Mouse (Mus musculus) spleen, postnatal 14 days (tissue): Measurements from ENCODE around the gene Med19.
"Not testable (repeated sequence)": the region's sequence is repeated elsewhere in the genome, so short reads cannot be mapped to it uniquely, and the experiment has no call there.

Experiments
- DNase-seq, 2 experiments: peaks; one replicate each; pipeline ENCODE4 v3.0.0; 2021 to 2022; ENCODE audit warnings: low spot score in 2 of 2

Med19 gene

DNA sequence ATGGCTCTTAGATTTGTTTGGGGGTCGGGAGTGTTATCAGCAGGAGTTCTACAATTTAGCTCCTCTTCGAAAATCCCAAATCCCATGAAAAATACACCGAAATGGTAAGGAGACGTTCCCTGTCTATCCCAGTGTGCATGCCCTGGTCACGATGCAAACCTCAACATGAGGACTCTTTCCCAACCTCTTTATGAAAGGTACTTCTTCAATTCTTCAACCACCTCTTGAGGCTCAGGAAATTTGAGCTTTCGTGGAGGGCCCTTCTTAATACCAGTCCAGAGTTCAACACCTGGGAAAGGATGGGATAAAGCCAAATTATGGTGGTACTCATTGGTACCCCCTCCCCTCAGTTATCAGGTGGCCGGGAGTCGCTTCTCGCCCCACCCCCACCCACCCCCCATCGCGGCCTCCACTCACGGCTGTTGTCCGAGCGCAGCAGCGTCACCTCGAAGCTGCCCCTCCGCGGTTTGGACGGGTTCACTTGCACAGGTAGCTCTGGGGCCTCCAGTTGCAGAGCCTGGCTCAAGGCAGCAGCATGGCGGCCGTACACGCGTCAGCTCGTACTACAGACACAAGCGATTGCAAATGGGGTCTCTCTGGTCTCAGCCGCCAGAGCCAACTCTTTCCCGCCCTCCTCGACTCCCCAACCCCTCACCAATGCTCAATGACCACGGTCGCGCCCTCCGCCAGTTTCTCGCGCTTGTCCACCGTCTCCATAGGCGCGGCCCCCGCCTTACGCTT lies 8.2 kb upstream of the Med19 start:
- no peak for DNase-seq

DNA sequence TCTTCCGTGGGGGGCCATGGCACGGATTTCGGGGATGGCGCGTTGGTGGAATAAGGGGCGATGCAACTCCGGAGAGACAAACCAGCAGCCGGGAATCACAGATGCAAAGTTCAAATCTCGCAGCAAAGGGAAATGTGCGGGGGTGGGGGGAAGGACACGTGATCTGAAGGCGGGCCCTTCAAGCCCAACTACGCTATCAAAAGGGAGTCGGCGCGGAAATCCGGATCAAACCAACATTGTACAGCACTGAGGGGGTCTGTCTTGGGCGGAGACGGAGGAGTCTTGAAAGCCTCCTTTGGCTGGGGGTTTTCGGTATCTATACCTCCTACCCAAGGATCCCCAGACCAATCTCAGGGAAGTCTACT lies 7.7 kb upstream of the Med19 start, which contains the start of gene Selenoh:
Gene Selenoh (minus strand): TSS at position 202 of the 365 bp plus-strand sequence.
- DNase-seq: peak; percentile 65 to 78

DNA sequence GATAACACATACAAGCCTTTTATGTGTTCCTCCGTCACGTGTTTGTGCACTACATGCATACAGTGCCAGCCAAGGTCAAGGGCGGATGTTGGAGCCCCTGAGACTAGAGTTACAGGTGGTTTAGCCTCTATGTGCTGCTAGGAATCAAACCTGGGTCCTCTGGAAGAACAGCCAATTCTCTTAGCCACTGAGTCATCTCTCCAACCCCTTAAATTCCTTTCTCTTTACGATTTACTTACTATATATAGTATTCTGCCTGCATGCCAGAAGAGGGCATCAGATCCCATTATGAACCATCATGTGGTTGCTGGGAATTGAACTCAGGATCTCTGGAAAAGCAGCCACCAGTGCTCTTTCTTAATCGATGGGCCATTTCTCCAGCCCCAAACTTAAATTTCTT lies 6.7 kb upstream of the Med19 start:
- DNase-seq: not testable (repeated sequence)

DNA sequence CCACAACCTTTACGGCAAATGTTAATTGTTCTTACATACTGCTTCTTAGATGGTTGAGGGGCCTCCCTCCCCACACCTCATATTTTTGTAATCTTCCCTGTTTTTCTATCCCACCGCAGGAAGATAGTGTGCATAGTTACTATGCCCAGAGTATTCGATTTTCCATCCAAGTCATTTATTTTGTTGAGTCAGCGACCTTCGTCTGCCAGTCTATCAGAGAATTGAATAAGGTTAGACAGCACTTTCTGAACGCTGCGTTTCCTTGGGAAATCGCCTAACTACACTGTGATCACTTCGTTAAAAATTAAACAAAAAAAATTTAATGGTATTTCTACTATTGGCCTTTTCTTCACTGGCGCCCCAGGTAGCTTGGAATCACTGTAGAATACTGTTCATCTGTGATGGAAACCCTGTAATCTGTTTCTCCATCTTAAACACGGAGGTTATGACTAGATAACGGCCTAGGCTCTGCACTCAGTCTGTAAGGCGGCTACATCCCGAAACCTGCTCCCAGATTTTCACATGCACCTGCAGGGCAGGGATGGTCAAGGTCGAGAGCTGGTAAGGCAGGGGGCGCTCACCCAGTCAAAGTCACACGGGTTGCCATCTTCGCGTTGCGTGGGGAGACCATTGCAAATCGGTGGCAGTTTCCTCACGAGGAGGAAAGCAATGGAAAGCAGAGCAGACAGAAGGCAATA lies 783 bp upstream of the Med19 start:
- peak in 1 of 2 experiments; percentile 32 for DNase-seq

DNA sequence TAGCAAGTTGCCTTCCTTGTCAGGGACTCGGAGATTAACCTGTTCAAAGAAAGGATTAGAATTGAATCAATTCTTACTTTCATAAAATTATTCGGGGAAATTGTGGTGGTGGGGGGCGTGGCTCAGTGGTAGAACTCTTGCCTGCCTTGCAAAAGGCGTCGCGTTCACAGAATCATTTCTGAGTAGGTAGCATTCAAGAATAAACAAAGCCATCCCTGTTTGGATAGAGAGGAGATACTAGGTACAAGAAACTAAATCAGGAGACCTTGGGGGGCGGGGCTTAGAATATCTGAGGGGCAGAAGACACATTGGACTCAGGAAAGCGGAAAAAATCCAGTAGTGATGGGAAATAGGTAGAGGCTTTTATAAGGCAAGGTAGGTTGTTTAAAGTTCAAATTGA lies 814 bp downstream of the Med19 start, which contains the start of gene Tmx2:
Gene Tmx2 (minus strand): TSS at position 125 of the 400 bp plus-strand sequence.
- DNase-seq: no peak

DNA sequence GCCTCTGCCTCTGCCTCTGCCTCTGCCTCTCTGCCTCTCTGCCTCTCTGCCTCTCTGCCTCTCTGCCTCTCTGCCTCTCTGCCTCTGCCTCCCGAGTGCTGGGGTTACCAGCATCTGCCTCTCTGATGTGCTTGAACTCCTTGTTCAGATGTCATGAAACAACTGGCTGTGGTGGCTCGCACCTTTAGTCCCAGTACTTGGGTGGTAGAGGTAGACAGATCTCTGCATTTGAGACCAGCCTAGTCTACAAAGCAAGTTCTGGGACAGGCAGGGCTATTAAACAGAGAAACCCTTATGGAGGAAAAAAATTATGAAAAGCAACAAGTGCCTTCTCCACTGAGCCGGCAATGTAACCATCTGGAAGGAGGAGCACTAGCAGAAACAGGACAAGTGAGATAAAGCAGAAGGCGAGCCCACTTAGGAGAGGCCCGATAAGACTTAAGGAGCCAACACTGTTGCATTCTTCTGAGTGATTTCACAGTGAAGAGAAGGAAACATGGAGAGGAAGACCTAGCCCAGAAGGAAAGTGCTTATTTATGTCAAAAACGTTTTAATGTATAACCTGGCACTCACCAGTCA lies 4.5 kb downstream of the Med19 start:
- no peak for DNase-seq

DNA sequence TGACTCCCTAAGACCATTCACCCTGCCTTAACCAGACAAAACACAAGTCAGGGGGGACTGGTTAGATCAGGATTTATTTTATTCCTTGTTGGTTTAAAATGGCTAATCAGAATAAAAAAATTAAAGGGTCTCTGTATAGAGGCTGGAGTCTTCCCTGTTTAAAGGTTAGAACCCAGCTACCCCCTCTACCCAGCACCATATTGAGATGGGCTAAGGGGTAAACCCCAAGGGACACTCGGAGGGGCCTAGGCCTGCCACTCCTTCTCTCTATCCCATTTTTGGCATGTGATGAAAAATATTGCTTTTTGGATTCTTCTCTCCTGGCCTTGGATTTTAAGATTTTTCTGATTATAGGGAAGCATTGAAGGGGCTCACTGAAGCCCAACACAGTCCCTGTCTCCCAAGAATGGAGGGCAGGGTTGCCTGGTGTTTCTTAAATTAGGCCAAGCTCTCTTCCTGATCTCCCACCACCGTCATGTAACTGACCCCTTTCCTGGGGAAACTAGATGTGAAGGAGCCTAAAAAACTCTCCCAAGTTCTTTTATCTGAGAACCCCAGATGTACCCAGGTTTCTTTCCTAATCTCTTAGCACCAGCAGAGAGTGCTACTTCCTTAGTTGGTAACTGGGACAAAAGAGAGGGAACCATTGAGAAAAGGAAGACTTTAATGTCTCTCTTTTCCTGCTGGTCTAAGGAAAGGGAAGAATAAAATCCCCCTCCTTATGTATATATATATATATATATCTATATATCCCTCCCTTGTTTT lies 10.1 kb downstream of the Med19 start:
- no peak for DNase-seq

DNA sequence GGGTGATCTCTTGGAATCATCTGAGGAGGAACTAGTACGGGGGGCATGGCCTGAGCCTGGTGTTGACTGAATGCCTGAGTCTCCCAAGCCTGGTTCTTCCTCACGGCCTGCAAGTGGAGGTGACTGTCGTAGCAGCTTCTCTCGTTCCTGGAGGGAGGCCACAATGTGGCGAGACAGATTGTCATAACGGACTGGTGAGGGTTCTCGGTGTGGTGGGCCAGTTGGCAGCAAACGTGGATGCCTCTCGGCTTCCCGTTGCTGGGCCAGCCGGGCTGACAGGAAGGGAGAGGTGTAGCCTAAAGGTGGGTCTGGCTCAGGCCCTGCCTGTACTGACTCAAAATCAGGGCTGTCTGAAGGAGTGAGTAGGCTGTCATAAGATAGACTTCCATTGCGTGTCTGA lies 11.8 kb downstream of the Med19 start:
- DNase-seq: no peak

DNA sequence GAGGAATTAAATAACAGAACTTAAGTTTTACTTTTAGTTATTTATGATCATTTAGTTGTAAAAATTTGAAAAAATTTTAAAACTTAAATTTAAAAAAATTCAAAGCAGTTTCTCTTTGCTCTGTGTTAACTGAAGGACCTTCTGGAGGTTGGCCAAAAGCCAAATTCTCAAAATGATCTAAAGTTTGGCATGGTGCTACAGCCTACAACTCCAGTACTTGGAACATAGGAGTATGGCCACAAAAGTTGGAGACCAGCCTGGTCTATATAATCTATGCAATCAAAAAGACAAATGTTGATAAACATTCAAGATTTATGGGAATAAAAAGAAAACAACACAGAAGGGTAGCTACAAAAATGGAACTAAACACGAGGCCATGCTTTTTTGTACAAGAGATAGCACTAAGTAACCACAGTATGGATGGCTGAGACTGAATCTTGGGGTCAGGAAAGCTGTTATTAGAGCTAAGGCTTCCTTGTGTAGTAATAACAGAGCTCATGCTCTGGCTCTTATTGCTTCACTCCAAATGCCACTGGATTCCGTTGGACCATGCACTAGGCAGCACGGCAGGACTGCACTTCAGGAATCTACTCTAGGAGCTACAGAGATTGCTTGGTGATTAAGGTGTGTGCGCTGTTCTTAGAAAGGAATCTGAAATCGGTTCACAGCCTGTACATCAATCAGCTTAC lies 16.9 kb downstream of the Med19 start:
- no peak for DNase-seq

DNA sequence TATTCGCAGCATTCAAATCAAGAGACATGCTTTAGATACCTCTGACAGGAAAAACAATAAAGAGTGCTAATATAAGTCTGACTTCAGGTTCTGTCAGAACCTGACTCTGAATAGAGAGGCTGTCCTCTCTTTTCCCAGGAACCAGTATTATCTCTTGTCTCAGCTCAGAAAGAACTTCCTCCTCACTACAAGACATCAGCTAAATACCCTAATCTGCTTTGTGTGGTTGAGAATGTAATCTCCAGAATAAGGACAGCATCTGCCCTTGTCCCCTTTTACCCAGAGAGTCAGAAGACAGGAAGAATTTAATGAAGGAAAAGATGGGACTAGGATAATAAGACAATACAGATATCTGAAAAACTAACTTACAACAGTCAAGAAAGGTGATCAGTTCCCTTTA lies 25.3 kb downstream of the Med19 start:
- DNase-seq: no peak

DNA sequence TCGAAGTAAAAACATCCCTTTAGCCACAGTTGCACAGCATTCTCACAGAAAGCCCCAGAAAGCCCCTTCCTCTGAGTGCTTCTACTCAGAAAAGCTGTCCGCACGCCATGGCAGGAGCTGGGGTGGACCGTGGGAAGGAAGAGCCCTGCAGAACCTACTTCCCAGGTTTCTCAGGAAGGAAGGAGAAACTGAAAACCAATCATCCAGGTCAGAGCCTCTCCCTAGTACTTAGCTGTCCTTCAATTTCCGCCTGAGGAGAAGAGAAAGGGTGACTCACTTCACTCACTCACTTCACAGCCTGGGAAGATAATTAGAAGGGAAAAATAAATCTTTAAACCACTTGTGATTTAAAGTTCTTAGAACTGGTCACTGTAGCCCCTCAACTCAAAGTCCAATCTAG lies 26.1 kb downstream of the Med19 start:
- no peak for DNase-seq

DNA sequence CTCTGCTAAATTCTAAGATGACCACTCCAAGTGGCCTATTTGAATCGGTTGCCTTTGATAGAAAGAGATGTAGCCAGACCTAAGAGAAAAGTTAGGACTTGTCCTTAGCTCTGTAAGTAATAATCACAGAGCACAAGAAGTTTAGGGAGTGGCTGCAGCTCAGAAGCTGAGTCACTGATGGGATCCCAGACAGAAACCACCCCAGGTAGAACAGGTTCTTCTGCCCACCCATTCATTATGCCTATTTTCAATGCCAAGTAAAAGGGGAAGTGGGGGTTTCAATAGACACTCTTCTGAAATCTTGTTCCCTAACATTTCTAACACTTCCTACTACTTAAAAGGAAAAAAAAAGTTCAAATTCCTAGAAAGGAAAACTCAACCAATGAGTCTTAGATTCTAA lies 27.1 kb downstream of the Med19 start:
- no peak for DNase-seq

DNA sequence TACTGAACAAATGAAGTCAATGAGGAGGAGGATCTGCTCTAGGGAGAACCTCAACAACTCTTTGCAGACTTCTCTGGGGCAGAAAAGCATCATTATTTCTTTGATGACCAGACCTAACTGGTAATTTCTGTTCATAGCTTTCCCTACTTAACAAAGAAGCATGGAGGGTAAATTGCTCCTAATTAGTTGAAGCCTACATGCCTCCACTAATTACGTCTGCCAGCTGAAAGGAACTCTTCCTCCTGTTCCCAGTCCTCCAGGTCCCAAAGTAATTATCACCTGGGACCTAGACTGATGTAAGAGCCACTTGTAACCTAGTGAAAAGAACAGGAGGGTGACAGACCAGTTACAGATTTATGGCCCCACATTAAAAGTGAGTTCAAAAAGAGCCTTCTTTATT lies 29.3 kb downstream of the Med19 start:
- no peak for DNase-seq

DNA sequence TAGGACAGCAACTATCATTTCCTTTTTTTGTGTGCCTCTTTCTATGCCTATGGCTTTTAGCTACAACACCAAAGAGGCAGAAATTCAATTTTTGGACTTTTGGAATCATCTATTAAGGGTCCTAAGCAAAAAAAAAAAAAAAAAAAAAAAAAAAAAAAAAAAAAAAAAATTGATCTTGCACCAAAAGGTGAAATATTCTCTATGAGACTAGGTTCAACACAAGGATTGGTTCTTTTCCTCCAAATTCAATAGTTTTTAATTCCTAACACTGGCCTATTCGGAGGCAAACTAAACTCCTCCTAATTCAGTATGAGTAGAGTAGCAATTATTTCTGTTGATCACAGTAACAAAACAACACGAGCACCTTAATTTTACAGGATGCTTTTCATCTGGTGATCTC lies 33.7 kb downstream of the Med19 start:
- DNase-seq: no peak

DNA sequence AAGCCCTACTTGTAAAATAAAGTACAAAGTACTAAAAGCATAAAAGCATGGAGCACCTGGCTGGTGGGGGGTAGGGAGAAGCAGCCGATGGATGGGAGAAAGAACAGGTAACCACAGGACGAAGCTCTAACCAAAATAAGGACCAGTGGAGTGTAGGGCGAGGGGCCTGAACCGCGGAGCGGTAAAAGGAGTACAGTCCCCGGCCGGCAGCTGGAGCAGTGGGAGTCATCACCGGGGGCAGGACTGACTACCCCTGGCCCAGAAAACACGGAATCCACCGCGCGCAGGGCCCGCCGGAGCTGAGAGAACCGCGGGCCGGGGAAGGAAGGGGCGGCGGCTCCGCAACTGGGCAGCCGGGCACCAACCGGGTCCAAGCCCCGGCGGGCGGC lies 36.2 kb downstream of the Med19 start:
- peak in 1 of 2 experiments; percentile 49 for DNase-seq

DNA sequence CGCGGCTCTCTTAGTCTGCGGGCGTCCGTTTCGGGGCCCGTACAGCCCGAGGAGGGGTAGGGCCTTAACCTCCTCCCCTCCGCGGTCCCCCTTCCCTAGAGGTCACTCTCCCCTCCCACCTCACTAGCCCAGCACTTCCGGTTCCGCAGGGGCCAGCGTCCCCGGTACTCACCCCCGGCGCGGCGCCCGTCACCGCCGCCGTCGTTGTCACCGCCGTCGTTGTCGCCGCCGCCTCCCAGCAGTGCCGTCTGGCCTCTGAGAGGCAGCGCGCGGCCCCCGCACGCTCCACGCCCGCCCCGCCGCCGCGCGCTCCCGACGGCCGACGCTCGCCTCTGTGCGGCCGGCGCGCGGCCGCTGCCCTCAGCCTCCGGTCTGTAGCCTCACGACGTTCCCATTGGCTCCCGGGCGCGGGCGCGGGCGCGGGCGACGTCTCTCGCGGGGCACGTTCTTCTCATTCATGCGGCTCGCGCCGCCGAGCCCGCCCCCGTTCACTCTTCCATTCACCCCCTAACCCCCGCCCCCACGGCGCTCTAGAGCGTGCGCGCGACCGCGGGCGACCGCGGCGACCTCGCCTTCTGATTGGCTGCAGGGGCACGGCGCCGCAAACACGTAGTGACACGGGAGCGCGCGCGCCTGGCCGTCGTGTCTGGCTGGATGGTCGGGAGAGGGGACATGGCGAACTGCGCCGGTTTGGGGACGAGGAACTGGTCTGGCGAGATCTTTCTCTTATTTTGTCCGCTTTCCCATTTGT lies 36.8 kb downstream of the Med19 start, which contains the start of gene Zdhhc5:
Gene Zdhhc5 (minus strand): TSS at position 370 of the 751 bp plus-strand sequence.
- DNase-seq: peak; percentile 97 to 99

DNA sequence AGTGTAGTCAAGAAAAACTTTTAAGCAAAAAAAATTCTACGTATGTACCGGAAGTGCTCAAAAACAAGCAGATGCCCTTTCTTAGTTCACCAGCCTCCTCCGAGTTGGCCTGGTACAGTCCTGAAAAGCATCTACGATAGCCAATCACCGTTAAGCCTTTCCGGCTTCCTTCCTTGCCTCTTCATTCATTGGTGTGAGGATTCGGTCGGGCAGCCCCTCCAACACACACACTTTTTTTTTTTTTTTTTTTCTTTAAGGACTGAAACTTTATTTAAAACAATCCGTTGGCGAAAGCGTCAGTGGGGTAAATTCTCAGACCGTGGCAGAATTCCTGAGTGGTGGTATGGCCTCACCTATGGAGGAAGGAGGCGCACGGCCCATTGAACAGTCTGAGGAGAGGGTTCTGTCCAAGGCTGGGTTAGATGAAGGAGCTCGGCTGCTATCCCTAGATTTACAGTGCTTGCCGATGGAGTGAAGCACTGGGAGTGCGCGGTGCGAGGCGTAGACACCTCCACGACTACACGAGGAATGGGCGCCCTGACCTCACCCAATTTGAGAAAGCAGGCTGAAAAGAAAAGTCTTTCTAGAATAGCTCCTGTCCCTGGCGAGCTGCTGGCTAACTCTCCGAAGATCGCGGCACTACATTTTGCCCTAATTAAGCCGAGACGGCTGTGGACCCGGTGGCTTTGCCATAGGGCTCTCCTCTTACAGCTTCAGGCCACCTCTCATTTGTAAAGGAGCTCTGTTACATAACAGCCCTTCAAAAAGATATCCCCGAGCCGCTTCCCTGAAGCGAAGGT lies 37.6 kb downstream of the Med19 start:
- DNase-seq: peak; percentile 36 to 39

DNA sequence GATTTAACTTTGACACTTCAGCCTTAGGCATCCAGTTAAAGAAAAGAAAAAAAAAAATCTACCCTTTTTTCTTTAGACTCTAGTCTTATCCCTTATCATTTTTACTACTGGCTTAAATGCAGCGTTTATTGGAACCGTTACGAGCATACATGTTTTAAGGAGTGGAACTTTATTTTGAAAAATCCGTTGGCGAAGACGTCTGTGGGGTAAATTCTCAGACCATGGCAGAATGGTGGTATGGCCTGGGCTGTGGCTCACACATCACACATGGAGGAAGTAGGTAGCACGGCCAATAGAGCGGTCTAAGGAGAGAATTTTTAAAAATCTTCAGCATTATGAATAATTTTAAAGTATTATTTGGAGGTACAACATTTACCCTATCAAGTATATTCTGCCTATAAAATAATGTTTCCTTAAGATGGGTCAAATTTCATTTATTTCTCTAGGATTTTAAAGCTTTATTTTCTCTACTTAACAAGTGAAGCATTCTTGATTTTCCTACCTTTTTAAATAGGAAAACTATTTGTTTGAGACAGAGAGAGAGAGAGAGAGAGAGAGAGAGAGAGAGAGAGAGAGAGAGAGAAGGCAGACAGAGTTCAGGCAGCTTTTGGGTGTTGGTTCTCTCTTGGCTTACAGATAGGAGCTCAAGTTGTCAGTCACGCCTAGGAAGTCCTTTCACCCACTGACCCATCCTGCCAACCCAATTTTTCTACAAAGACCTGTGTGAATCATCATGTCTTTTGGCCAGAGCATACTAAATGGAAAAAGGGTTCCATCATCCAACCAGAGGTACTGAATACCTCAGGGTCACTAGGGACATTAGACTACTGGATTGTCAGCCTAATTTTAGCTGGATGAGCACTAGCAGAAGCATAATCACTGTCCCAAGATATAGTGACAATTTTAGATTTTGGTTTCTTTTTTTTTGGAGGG lies 38.5 kb downstream of the Med19 start:
- DNase-seq: no peak

DNA sequence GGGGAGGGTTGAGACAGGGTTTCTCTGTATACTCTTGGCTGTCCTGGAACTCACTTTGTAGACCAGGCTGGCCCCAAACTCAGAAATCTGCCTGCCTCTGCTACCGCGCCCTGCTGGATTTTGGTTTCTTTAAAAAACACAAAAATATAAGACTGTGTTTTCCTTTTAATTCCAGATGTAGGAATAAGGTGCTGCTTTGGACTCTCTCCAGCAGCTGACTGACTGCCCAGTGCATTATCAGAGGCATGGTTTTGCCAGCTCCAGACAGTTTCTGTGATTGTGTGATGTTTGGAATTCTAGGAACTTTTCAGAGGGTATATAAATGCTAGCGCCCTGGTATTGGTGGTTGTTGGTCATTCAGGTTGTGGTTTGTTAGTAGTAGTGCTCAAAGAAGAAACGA lies 39.2 kb downstream of the Med19 start:
- DNase-seq: no peak
